ENCODE assay signal across 8 mouse cellular contexts in genomic region chr13:48800850-48801546, GRCm38 (mm10).
A peak's percentile ranks its signal among the peaks of the same experiment; 100 is the strongest.
DNase-seq lines count a peak whose midpoint lies in the region; ATAC-seq and TF ChIP-seq lines count a peak whose summit lies in the region.

No protein-coding gene starts in this region.

- no peak overlapping the region for H3K4me2 ChIP-seq in heart, embryonic 15.5 days
- H3K4me2 ChIP-seq in lung, embryonic 16.5 days (ENCODE audit: low read depth, low read length) = no peak overlapping the region

- H3K9me3 ChIP-seq in embryonic facial prominence, embryonic 10.5 days = no peaks in the 10 kb centered on the region
- H3K9me3 ChIP-seq in heart, embryonic 15.5 days (replicated peaks) = no peaks in the 10 kb centered on the region
- H3K9me3 ChIP-seq in lung, embryonic 16.5 days (ENCODE audit: control insufficient read depth, low read length) = no peaks in the 10 kb centered on the region

- DNase-seq in adrenal gland, postnatal 10 days = peak; percentile 85
- peak; percentile 86 for DNase-seq in embryonic facial prominence, embryonic 10.5 days (ENCODE audit: low spot score)
- DNase-seq in kidney, postnatal 14 days = peak; percentile 63
- peak; percentile 54 for DNase-seq in retina, postnatal 7 days (ENCODE audit: low read depth, low spot score)
- peak; percentile 60 for DNase-seq in urinary bladder, adult 2 months (ENCODE audit: low spot score)

- peak; percentile 61 for ATAC-seq in heart, embryonic 15.5 days (replicated peaks; ENCODE audit: insufficient number of reproducible peaks, insufficient read depth, low FRiP score, low read depth)
- peak; percentile 56 for ATAC-seq in lung, embryonic 16.5 days (ENCODE audit: low read depth)

- no peaks in the 10 kb centered on the region for H3K79me2 ChIP-seq in C2C12 (ENCODE audit: control insufficient read depth, insufficient read depth)

- H3K27ac ChIP-seq in embryonic facial prominence, embryonic 10.5 days (replicated peaks) = no peak overlapping the region
- no peak overlapping the region for H3K27ac ChIP-seq in heart, embryonic 15.5 days
- no peak overlapping the region for H3K27ac ChIP-seq in lung, embryonic 16.5 days (ENCODE audit: low read length)

- peaks cover 56% of the 10 kb centered on the region for H3K4me1 ChIP-seq in embryonic facial prominence, embryonic 10.5 days
- H3K4me1 ChIP-seq in heart, embryonic 15.5 days (replicated peaks) = peaks cover 6% of the 10 kb centered on the region; the same call in 1 of the 2 replicates
- no peaks in the 10 kb centered on the region; the same call in 1 of the 2 replicates for H3K4me1 ChIP-seq in lung, embryonic 16.5 days (replicated peaks; ENCODE audit: control insufficient read depth, insufficient read depth, low read length)

- H3K9ac ChIP-seq in heart, embryonic 15.5 days = no peak overlapping the region
- no peak overlapping the region for H3K9ac ChIP-seq in lung, embryonic 16.5 days (ENCODE audit: low read length)

- TF ChIP-seq CTCF in C2C12 (IDR thresholded peaks at IDR 0.05; ENCODE audit: control insufficient read depth, insufficient read depth, insufficient read length) = peak; percentile 88

- no peaks in the 10 kb centered on the region for H3K36me3 ChIP-seq in C2C12 (ENCODE audit: control insufficient read depth, insufficient read depth)
- H3K36me3 ChIP-seq in embryonic facial prominence, embryonic 10.5 days (replicated peaks) = peaks cover 48% of the 10 kb centered on the region
- H3K36me3 ChIP-seq in heart, embryonic 15.5 days = peaks cover 23% of the 10 kb centered on the region
- H3K36me3 ChIP-seq in lung, embryonic 16.5 days (ENCODE audit: control insufficient read depth, insufficient read depth, low read length) = peaks cover 15% of the 10 kb centered on the region; the same call in 1 of the 2 replicates

- no peak overlapping the region for H3ac ChIP-seq in C2C12 (ENCODE audit: control insufficient read depth, insufficient read length, low read depth)

- no peaks in the 10 kb centered on the region for H3K79me3 ChIP-seq in C2C12 (ENCODE audit: low read depth)

- WGBS in embryonic facial prominence, embryonic 10.5 days = 28% methylated on average over 11 of the region's 11 CpGs
- WGBS in heart, embryonic 15.5 days = 21% methylated on average over 11 of the region's 11 CpGs
- WGBS in lung, embryonic 16.5 days = 28% methylated on average over 11 of the region's 11 CpGs

- no peak overlapping the region for H3K4me3 ChIP-seq in C2C12 (ENCODE audit: insufficient read depth, poor library complexity, severe bottlenecking)
- no peak overlapping the region for H3K4me3 ChIP-seq in embryonic facial prominence, embryonic 10.5 days
- H3K4me3 ChIP-seq in heart, embryonic 15.5 days = no peak overlapping the region
- H3K4me3 ChIP-seq in lung, embryonic 16.5 days (ENCODE audit: low read length) = no peak overlapping the region

- H3K27me3 ChIP-seq in C2C12 (ENCODE audit: control insufficient read depth, insufficient read depth, insufficient read length) = no peaks in the 10 kb centered on the region
- peaks cover 25% of the 10 kb centered on the region; the same call in 1 of the 2 replicates for H3K27me3 ChIP-seq in embryonic facial prominence, embryonic 10.5 days (replicated peaks; ENCODE audit: low read depth, poor library complexity, severe bottlenecking)
- H3K27me3 ChIP-seq in heart, embryonic 15.5 days = no peaks in the 10 kb centered on the region
- H3K27me3 ChIP-seq in lung, embryonic 16.5 days (ENCODE audit: control insufficient read depth, insufficient read depth, low read depth, low read length) = no peaks in the 10 kb centered on the region; the same call in 1 of the 2 replicates

TF ChIP-seq in C2C12, 6 proteins besides CTCF, POLR2A, EP300 and RAD21:
- no peak for TF ChIP-seq USF1 (IDR thresholded peaks at IDR 0.05; ENCODE audit: low read depth)
- no peak for TF ChIP-seq CEBPB (IDR thresholded peaks at IDR 0.05; ENCODE audit: low read depth)
- no peak for TF ChIP-seq MAX (IDR thresholded peaks at IDR 0.05)
- no peak for TF ChIP-seq FOSL1 (IDR thresholded peaks at IDR 0.05; ENCODE audit: insufficient read depth, low read length, poor library complexity, severe bottlenecking)
- TF ChIP-seq MYOD1 (IDR thresholded peaks at IDR 0.05; ENCODE audit: control insufficient read depth, insufficient read length, low read depth) = no peak
- no peak for TF ChIP-seq MYOG (IDR thresholded peaks at IDR 0.05; ENCODE audit: control insufficient read depth, extremely low read depth, insufficient read length)
TF ChIP-seq in C2C12: peak in this region for 0.
